Mouse (Mus musculus) right cerebral cortex, adult 2 months (tissue): ENCODE results near the gene Cd6.

Experiments
- DNase-seq, 2 experiments: peaks; one replicate each; pipeline ENCODE4 v3.0.0; 2021 to 2022; ENCODE audit warnings: low spot score in 2 of 2

Cd6 gene

DNA sequence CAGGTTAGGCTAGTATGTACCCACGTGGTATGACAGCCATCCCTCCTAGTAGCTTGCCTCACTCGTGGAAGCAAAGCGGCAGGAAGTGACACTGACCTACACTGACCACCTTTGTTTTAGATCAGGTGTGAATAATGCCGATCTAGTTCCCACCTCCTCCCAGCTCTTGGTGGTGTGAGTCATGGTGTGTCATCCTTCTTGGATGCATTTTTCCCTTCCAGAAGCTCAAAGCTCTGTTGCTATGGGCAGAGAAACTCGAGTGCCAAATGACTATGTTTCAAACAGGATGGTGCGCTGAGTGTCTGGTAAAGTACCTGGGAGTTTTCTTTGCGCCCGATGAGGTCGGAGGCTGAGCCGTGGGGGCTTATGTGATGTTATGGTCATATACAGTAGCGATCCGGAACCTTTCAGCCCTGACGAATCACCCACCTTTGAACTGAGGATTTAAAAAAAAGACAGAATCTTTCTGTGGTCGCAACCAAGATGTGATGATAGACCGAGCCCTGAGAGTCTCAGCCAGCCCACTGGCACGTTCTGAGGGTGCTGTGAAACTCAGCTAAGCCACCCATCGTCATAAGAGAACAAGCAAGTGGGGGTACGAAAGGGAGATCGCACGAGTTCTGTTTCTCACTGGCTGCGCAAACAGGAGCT lies 66.4 kb downstream of the Cd6 start:
- DNase-seq = peak; percentile 46 to 57

- no peak for DNase-seq
Observed at GRCm38 (mm10) chr19:10762468-10762867, 67.4 kb downstream of the Cd6 start.

DNA sequence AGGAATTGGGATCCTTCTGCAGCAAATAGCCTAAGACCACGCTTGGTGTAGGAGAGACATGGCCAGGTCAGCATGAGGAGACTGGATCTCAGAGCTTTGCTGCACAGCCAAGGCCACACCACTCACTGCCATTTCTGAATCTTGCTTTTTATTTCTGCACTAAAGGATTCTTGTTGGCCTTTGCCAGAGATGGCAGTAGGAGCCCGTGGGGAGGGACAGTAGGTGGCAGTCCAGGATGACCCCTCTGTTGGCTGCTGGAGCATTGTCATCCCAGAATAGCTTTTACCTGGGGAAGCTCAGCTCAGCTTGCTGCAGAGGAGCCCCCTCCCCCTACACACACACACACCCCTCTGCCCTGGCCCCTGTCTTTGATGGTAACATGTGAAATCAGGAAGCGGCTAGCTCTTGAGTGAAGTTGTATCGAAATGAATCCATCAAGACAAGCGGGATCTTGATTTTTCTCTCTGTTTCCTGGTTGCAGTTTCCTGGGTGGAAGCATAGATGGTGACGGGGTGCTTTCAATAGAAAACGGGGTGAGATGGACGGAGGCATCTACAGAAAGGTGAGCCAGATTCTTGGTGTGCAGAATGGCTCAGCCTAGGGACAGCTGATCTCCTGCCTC lies 68.0 kb downstream of the Cd6 start:
- no peak for DNase-seq

DNA sequence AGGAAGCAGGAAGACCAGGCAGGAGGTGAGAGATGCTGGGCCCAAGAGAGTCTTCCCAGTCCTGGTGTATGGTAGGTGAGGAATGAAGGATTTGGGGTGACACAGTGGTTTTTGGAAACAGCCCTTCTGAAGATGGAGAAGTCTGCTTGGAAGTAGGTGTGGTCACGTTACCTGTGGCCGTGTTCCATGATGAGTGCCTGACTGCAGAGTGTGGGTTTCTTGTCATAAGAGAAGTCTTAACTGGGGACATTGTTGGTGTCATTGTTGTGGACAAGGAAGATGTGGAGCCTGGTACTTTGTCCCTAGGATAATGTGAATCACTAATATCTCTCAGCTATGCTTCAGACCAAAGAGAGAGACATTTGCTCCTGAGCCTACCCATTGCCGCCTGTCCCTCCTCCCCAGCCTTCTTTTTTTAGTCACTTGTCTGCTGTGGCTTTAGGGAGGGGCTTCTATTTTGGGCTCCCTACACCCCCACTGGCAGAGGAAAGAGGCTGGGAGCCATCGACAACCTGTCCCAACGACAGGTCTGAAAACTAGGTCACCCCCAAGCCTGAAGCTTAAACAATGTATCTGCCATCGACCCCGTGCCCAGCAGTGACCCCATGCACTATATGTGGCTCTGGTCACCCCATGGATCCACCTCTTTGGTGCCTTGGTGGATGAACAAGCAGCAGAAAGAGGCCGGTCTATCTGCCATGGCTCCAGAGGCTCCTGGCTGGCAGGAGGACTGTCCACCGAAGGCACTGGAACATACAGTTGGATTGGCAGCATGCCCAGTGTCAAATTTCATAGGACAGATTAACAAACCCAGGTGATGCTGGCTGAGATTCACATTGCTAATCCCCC lies 69.7 kb downstream of the Cd6 start:
- DNase-seq = no peak

DNA sequence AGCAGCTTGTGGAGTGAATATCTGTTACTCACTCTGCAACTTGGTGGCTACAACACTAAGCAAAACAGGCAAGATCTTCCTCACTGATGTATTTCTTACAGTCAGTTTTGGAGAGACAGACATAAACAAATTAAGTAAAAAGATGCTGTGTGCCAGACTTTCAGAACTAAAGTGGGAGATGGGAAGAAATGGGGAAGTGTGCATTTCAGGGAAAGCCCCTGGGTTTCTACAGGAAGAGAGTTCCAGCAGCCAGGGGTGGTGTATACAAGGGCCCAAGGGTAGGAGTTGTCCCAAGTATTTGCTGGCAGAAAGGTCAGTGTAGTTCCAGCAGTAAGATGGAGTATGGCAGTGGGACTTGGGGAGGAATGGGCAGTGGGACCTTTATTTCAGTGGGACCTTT lies 70.3 kb downstream of the Cd6 start:
- no peak for DNase-seq

DNA sequence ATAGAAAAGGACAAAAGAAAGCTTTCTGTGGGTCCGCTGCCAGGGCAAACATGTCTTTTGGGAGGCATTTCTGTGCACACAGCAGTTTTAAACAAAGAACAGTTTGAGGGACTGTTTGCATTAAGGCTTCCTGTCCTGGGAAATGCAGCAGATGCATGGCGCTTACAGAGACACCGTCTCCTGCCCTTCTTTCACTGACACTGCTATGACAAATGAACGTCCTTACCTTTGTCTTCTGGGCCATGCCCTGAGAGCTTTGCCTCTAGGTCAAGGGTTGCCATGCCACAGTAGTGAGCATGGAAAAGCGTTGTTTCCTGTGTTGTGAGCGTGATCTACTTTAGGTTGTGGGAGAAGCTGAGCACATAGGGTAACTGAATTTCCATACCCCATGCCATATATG lies 71.2 kb downstream of the Cd6 start:
- no peak for DNase-seq

GRCm38 (mm10) chr19:10757526-10757925 lies 72.3 kb downstream of the Cd6 start:
- DNase-seq = no peak

GRCm38 (mm10) chr19:10757125-10757524 lies 72.7 kb downstream of the Cd6 start:
- no peak for DNase-seq

DNA sequence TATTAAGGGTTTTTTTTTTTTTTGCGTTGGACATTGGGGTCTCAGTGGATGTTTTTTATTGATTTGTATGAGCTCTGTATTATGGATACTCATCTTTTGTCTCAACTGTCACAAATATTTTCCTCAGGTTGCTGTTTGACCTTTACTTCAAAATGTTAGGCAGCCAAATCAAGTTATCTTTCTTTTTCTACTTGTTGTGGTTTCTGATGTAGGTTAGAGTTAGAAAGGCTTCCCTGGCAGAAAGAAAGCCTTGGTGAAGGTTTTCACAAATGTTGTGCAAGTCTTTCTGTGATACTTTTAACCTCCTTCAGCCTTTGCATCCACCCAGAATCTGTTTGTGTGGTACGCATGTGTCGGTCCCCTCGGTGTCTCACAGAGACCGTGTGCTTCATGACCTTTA lies 77.2 kb downstream of the Cd6 start:
- no peak for DNase-seq

DNA sequence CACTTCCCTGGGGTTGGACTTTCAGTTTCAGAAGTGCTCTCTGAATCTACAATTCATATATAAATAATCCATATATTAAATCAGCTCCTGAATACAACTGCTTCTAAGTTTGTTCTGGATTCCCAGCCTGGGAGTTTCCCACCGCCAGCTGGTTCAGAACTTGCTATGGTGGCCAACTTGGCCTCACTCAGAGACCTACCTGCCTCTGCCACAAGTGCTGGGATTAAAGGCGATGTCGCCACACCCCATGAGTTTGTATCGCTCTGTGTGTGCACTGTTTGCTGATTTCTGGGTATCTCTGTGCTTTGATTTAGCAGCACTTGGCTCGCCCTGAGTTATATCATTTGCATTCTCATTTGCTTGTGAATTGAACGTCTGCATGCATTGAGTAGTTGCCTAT lies 77.8 kb downstream of the Cd6 start:
- DNase-seq = no peak

DNA sequence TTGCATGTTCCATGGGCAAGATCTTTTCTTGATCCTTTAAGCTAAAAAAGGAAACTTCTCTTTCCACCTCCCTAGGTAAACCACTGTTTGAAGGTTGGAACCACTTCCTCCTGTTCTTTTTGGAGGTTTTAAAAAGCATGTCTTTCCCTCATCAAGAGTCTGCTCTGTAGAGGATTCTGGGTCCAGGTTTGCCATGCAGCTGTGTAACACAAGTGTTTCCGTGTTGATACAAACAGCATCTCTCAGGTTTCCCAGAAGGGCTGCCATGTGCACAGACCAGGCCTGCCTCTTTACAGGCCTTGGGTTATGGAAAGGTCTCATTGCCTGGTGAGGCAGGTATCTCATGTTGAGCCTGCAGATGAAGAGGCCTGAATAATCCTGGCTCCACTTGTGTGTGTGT lies 78.3 kb downstream of the Cd6 start:
- DNase-seq = no peak

DNA sequence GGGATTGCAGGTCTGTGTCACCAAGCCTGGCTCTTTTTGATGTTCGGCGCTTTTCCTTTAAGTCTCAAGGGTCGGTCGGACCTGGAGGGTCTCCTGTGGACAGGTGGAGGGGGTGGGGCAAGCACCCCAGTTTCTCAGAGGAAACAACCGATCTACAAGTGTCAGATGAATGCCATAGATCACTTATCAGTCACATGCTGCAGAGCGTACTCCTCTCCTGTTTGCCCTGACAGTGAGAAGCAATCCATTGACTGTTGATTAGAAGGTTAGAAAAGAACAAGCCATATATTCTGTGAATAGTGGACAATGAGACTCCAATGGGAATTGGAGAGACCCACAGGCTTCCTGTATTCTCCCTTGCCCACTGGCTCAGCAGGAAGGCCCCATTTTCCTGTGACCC lies 79.7 kb downstream of the Cd6 start:
- DNase-seq = no peak

DNA sequence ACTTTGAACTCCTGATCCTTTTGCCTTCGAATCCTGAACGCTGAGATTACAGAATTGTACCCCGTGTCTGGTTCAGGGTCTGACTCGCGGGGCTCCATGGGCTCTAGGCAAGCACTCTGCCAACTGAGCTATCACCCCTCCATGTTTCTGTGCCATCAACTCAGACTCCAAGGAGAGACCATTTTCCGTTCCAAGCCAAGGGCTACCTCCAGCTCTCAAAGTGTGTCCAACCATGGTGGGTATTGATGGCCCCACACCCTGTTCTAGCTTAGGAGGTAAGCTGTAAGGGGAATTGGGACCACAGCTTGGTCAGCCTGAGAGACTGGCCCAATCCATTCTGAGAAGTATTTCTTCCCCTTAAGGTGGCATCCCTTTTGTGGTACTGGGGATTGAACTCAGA lies 80.6 kb downstream of the Cd6 start:
- DNase-seq = no peak

GRCm38 (mm10) chr19:10748401-10749102 lies 81.3 kb downstream of the Cd6 start:
- DNase-seq = no peak

DNA sequence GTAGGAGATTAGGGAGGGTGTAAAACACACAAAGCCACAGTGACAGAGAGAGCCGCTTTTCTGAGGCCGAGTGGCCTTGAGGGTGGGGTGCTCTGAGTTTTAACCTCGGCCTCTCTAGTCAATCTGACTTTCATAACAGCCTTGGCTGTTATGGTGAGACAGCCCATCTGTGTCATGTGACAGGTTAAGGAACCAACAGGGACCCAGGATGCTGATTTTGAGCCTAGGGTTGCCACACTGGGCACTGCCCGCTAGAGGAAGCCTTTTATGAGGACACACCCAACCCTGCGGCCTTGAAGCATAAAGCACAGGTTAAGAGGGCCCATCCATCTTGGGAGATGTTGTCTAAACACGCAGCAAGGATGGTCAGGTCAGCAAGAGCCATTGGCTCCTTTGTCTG lies 82.1 kb downstream of the Cd6 start:
- DNase-seq = no peak

DNA sequence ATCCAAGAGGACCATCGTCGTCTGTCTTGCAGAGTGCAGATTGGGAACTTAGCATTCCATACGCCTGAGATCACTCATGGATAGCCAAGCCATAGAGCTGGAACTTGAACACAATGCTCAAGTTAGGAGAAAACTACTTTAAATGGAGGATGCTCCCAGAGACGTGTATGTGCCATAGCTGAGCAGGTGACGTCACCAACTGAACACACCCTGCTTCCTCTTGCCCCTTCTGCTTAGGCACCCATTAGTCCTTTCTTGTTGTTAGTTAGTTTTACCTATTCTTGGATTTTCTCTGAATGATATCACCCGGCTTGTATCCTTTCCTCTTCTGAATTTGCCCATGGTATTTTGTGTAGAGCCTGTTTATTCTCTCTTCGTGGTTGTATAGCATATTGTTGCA lies 82.7 kb downstream of the Cd6 start:
- DNase-seq = no peak

DNA sequence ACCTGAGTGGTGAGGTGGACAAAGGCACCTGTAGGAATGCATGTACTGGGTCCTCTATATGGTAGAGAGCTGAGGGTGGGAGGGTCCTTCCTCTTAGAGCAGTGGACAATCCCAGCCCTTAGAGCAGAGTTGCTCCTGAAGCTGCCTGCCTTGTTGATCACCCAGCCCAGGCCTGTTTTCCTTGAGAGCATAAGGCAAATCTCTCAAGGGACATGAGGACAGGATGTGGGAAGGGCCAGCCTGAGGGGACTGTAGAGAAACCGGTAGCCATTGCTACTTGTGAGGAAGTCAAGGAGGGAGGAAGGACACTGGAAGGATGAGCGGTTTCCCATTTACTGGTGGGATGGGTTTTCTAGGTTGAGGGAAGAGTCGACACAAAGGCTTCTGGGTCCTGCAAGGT lies 87.3 kb downstream of the Cd6 start:
- no peak for DNase-seq

DNA sequence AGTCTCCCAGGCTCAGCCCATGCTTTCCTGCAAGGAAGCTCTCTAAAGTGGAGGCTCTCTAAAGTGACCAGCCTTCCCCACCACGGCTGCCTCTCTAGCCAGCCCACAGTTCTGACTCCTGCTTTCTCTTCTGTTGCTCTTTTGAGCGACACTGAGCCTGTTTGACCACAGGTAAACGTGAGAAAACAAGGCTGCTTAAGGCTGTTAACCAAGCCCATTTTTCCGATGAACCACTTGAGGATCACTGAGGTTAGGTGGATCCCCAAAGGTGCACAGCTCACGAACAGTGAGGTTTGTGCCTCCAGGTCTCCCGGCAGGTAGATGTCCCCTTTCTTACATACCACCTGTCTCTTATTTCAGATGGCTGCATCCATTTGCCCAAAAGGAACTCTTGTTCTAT lies 87.7 kb downstream of the Cd6 start:
- no peak for DNase-seq

DNA sequence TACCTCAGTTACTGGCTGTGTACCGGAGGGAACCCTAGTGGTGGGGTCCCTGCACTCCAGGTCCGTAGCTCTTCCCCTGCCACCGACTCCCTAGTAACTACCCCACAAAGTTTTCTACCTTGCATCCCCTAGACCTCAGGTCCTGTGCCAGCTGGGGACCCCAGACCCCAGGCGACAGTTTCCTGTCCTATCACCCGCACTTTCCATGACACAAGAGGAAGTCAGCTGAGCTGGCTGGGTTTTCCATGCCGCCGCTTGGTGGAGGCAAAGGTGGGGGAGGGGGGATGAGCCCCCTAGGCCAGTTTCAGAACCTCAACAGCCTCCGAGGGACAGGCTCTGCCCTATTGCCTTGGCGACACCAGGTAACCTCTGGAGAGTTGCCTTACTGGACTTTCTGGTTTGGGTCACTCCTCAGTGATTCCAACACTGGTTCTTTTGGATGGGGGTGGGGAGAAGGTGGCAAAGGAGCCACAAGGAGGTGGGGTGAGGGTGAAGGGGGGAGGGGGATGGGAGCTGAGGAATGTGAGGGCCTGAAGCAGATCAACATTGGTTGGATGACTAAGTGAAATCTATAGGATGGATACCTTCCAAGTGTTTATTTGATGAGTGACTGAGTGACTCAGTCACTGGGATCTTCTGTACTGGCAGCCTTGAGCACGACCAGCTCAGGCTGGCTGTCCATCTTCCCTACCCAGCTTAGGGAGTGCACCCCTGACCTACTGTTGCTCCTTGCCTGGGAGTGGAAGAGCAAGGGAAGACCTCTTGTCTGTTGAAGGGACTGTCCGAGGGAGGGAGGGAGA lies 89.0 kb downstream of the Cd6 start:
- no peak for DNase-seq

DNA sequence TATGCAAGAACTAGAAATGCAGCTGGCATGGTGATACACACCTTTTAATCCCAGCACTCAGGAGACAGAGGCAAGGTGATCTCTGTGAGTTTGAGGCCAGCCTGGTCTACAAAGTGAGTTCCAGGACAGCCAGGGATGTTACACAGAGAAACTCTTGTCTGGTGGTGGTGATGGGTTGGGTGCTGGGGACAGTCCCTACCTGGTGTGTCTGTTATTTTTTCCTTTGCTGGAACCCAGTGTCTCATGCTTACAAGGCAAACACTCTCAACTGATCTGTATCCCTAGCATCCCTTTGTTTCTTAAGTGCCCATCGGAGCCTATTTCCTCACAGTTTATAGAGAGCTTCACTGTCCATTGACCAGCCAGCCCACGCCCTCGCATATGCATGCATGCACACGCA lies 89.9 kb downstream of the Cd6 start:
- DNase-seq = no peak
